Comparison of ENCODE assay signal across 12 mouse cellular contexts in the genomic region with DNA sequence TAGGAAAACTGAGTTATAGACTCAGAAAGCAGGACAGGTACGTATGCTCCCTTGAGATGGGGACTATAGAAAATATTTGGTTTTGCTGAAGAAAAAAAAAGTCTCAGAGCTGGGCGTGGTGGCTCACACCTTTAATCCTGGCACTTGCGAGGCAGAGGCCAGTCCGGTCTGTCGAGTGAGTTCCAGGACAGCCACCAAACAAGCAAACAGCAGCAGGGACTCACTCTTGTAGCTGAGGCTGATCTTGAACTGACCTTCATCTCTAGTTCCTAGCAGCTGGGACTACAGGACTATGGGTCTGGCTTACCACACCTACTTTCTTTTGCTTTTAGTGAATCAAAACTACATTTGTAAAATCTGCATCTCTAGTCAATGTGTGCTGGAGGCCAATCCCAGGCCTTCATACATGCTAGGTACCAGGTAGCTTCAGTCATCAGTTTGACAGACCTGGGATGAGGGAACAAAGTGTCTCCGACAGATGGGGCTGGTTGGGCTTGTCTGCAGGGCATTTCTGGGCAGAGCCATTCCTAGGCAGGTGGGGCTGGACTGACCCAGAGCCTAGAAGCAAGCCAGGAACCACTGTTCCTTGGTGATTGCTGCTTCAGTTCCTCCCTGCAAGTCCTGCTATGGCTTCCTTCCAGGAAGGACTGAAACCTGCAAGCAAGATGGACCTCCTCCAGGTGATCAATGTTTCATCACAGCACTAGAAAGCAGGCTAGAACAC.
A peak's percentile ranks its signal among the peaks of the same experiment; 100 is the strongest.
DNase-seq lines count a peak whose midpoint lies in the region; ATAC-seq and TF ChIP-seq lines count a peak whose summit lies in the region.
"Had no signal": no experiment of that assay in that cellular context is flagged by ENCODE, and none has a peak within 500 bp of the region (broad histone marks: within the 10 kb centered on the region; RNA-seq: fewer than 3 reads in every experiment).

No protein-coding gene starts in this region.

- WGBS in heart, embryonic 13.5 days, result 65% methylated on average over 6 of the region's 6 CpGs
- WGBS in hindbrain, embryonic 14.5 days, result 93% methylated on average over 6 of the region's 6 CpGs

- no peak for DNase-seq in heart, postnatal 4 days
- DNase-seq in Patski (ENCODE audit: low read depth, low spot score), result no peak
- DNase-seq in cerebellum, adult 11-12 months, result peak; percentile 80
- peak; percentile 58 to 64 for DNase-seq in cerebellum, postnatal 36 days
- DNase-seq in hindbrain, embryonic 14.5 days (ENCODE audit: low spot score), result no peak
- no peak for DNase-seq in right cerebral cortex, adult 18-20 months
- DNase-seq: lung, postnatal 36 days had no signal

- peaks cover 13% of the 10 kb centered on the region for H3K36me3 ChIP-seq in heart, embryonic 13.5 days
- peaks cover 18% of the 10 kb centered on the region for H3K36me3 ChIP-seq in hindbrain, embryonic 14.5 days (replicated peaks; ENCODE audit: control insufficient read depth, insufficient read depth)

- no peak overlapping the region for H3K4me3 ChIP-seq in heart, embryonic 13.5 days
- no peak overlapping the region for H3K4me3 ChIP-seq in hindbrain, embryonic 14.5 days (replicated peaks; ENCODE audit: low read length)
- H3K4me3 ChIP-seq: forebrain, embryonic 15.5 days; kidney, embryonic 15.5 days; midbrain, embryonic 10.5 days had no signal

- no peaks in the 10 kb centered on the region for H3K9me3 ChIP-seq in heart, embryonic 13.5 days
- H3K9me3 ChIP-seq in hindbrain, embryonic 14.5 days (ENCODE audit: control insufficient read depth, low read length), result no peaks in the 10 kb centered on the region
- H3K9me3 ChIP-seq: forebrain, embryonic 15.5 days; kidney, embryonic 15.5 days; midbrain, embryonic 10.5 days had no signal

- CTCF ChIA-PET in Patski (lab: Charles Lee), result interaction anchor here (1.3 kb wide), 1 partner anchor 11 kb away, joined by 4 read pairs; no protein-coding TSS in a partner anchor

- TF ChIP-seq CTCF in Patski (IDR thresholded peaks at IDR 0.05), result no peak

- ATAC-seq in heart, embryonic 13.5 days (ENCODE audit: extremely low read depth, insufficient number of reproducible peaks, low FRiP score, low TSS enrichment), result no peak
- peak; percentile 28 for ATAC-seq in Patski
- ATAC-seq in hindbrain, embryonic 14.5 days (ENCODE audit: low FRiP score), result no peak
- ATAC-seq: forebrain, embryonic 15.5 days; inflammation-experienced regulatory T-cells, adult 6 months had no signal

- H3K4me2 ChIP-seq in heart, embryonic 13.5 days, result no peak overlapping the region
- H3K4me2 ChIP-seq in hindbrain, embryonic 14.5 days (replicated peaks), result no peak overlapping the region
- H3K4me2 ChIP-seq: forebrain, embryonic 15.5 days; kidney, embryonic 15.5 days had no signal

- in situ Hi-C loops in Patski (cut with MboI; ENCODE audit: low pct_unique_long_range_greater_than_20kb), result no loop called here

- no peaks in the 10 kb centered on the region for H3K27me3 ChIP-seq in heart, embryonic 13.5 days (replicated peaks)
- H3K27me3 ChIP-seq in Patski, result no peaks in the 10 kb centered on the region
- no peaks in the 10 kb centered on the region for H3K27me3 ChIP-seq in hindbrain, embryonic 14.5 days (ENCODE audit: control insufficient read depth, insufficient read depth, low read length)
- H3K27me3 ChIP-seq: forebrain, embryonic 15.5 days; kidney, embryonic 15.5 days had no signal

- H3K27ac ChIP-seq in heart, embryonic 13.5 days (replicated peaks), result peak overlapping the region; percentile 42
- no peak overlapping the region for H3K27ac ChIP-seq in hindbrain, embryonic 14.5 days
- H3K27ac ChIP-seq: forebrain, embryonic 15.5 days; kidney, embryonic 15.5 days; midbrain, embryonic 10.5 days had no signal

- POLR2A ChIA-PET in Patski (lab: Charles Lee), result interaction anchor here (1.1 kb wide), 1 partner anchor 47 kb away, joined by 4 read pairs; no protein-coding TSS in a partner anchor

- H3K9ac ChIP-seq in heart, embryonic 13.5 days, result no peak overlapping the region
- H3K9ac ChIP-seq in hindbrain, embryonic 14.5 days, result no peak overlapping the region
- H3K9ac ChIP-seq: forebrain, embryonic 15.5 days; kidney, embryonic 15.5 days had no signal

- H3K4me1 ChIP-seq in heart, embryonic 13.5 days, result peaks cover 26% of the 10 kb centered on the region
- no peaks in the 10 kb centered on the region; the same call in 1 of the 2 replicates for H3K4me1 ChIP-seq in hindbrain, embryonic 14.5 days (replicated peaks; ENCODE audit: control insufficient read depth, insufficient read depth, low read length)
- H3K4me1 ChIP-seq: midbrain, embryonic 10.5 days had no signal

Comparison
In these comparisons a context has a peak if more than half of its experiments do, and no peak if none do; other contexts are left out.
1. DNase-seq: peak in cerebellum, adult 11-12 months (single experiment) and cerebellum, postnatal 36 days (2 of 2); none in heart, postnatal 4 days (single experiment), Patski (single experiment), hindbrain, embryonic 14.5 days (single experiment) and right cerebral cortex, adult 18-20 months (single experiment).